Mouse (Mus musculus): ENCODE results near the gene Rps24.

Rps24 gene

DNA sequence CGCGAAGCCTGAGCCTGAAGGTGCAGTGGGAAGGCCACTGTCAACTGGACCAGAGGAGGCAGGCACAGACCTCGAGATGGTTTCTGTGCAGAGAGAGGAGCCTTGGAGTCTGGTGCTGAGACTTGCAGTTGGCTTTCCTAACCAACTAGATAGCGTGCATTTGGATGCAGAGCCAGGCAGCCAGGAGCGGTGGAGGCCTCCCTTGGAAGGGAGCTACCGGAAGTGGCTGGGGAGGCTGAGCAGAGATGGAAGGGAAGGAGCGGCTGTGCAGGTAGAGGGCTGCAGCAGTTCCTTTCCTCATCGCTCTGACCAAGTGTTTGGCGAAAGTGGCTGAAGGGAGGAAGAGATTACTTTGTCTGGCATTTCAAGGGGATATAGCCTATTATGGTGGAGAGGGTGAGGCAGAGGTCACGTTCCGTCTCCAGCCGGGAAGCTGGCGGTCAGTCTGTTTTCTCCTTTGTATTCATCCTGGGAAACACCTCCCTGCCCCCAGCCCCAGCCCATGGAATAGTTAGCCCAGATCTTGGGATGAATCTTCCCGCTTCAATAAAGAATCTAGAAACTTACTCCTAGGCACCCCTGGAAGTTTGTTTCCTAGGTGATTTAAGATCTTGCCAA, 20.6 kb downstream of the Rps24 start:
- no peak for TF ChIP-seq GATA4 (IDR thresholded peaks at IDR 0.05; ENCODE audit: insufficient replicate concordance, low read length)

DNA sequence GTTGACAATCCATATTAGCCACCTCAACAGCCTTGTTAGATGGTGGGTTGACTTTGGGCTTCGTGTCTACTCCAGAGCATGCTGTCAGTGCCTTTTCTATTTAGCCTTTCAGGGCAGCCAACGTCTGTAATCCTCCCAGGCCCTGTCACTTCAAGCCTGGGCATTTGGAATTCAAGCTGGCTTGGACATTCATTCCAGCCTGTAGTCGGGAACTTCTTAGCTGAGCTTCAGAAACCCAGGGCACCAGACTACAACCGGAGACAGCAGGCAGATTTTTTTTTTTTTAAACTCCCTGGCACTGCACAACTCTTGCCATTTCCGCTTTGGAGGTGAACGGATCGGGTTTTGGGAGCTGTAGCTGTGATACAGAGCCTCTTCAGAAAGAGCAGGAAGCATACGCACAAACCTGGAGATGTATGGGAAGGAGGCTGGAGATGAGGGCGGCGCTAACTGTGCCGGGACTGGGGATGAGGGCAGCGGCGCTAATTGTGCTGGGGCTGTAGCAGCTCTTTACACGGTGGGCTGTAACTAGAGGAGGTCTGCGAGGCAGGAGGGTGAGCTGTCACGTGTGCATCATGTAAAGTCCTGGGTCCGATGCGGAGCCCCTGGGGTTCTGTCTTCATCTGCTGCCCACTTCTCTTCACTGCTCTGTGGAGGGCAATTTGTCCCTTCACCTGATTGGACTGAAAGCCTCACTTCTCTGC, 21.3 kb downstream of the Rps24 start:
- no peak for TF ChIP-seq GATA4 (IDR thresholded peaks at IDR 0.05; ENCODE audit: insufficient replicate concordance, low read length)

DNA sequence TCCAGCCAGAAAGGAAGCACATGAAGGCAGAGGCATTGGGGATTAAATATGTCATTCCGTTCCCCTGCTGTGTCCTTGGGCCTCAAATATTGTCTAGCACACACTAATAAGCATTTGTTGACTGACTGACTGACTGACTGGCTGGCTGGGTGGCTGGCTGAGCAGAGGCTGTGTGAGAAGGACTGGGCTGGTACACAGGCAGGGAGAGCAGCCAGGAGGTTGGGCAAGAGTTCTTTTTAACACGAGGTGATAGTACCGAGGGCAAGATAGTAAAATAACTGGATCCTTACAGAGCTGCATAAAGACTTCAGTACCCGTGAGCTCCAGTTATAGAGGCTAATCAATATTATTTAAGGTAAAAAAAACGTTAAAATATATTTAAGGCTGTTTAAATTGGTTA, 22.6 kb downstream of the Rps24 start:
- TF ChIP-seq GATA4 (IDR thresholded peaks at IDR 0.05; ENCODE audit: insufficient replicate concordance, low read length), result no peak

DNA sequence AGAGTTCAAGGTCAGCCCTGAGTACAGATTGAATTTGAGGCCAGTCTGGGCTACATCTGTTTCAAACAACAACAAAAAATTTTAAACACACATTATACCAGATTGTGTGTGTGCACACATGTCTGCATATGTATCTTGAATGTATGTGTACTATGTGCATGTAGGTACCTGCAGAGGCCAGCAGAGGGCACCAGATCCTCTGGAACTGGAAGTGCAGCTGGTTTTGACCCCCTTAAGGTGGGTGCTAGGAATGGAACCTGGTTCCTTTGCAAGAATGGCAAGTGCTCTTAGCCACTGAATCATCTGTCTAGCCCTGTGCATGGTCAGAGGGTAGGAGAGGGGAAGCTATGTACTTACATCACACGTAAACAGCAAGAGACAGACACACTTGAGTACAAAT, 23.3 kb downstream of the Rps24 start:
- TF ChIP-seq GATA4 (IDR thresholded peaks at IDR 0.05; ENCODE audit: insufficient replicate concordance, low read length), result no peak

DNA sequence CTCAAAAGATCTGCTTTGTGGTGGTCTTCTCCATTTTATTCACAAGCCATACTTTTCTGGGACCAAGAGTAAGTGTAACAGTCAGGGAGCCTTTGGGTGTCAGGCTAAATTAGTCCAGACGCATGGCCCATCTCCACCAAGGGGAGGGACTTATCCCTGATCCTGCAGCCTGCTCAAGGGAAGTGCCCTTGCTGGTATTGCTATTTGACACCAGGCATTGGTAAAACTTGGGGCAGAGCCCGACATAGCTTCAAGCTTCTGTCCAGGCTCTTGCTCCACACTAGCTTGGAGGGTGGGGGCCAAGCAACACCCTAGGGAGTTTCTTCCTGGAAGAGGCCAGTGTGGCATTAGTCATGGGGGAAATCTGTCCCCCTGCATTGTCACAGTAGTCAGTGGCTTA, 23.8 kb downstream of the Rps24 start:
- TF ChIP-seq GATA4 (IDR thresholded peaks at IDR 0.05; ENCODE audit: insufficient replicate concordance, low read length), result no peak

DNA sequence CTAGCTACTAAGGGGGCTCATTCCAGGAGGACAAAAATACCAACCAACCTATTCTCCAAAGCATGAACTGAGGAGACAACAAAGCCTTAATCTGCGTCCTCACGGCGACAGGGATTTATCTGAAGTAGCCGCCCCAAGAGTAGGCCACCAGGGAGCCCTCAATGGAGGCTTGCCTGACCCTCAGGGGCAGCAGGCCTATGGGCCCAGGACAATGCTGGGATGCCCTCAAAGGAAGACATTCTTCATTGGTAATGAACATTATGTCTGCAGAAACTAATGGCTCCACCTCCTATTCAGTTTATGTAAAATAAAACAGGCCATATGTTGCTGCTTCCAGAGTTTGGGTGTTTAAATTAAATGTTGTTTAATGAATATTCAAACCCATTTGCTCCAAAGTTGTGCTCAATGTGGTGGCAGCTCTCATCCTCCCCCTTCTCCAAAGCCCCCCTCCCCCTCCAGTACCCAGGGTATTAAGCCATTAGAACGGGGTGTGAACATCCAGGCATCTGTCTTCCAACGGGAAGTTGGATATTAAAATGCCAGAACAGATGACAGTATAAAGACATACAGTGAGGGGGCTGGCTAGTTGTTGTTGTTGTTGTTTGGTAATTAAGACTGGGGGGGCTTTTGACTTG, 25.7 kb downstream of the Rps24 start:
- no peak for TF ChIP-seq GATA4 (IDR thresholded peaks at IDR 0.05; ENCODE audit: insufficient replicate concordance, low read length)

DNA sequence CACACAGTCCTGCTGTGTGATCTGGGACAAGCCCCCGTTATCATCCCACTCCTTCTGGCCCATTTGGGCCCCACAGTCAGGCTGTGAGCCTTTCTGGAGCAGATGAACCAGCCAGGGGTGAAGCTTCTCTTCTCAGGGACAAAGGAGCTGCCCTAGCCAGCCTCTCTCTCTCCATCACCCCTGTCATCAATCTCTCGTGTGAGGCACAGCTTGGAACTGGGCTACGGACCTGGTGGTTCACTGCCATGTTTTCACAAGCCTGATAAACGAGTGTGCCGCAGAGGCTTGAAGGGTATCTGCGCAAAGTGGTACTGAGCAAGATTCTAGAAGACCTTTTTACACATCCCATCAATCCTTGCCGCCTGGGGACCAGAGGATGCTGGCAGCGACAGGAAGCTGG, 34.7 kb downstream of the Rps24 start:
- no peak for TF ChIP-seq GATA4 (IDR thresholded peaks at IDR 0.05; ENCODE audit: insufficient replicate concordance, low read length)

DNA sequence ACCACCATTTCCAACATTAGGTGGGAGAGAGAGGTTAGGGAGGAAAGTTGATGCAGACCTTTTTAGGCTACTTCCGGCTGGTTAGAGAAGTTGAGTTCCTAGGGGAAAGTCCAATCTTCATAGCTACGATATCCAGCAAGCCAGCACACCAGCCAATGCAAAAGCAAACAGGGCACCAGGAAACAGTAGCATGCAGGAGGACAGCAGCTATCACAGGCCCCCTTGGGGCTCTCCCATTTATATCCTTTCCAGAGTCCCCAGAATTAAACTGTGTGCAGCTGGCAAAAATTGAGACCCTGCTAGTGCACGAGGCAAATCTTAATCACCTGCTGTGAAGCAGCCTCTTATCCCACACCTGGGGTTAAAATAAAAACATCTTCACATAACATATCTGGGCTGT, 38.2 kb downstream of the Rps24 start:
- TF ChIP-seq GATA4 (IDR thresholded peaks at IDR 0.05; ENCODE audit: insufficient replicate concordance, low read length), result no peak

DNA sequence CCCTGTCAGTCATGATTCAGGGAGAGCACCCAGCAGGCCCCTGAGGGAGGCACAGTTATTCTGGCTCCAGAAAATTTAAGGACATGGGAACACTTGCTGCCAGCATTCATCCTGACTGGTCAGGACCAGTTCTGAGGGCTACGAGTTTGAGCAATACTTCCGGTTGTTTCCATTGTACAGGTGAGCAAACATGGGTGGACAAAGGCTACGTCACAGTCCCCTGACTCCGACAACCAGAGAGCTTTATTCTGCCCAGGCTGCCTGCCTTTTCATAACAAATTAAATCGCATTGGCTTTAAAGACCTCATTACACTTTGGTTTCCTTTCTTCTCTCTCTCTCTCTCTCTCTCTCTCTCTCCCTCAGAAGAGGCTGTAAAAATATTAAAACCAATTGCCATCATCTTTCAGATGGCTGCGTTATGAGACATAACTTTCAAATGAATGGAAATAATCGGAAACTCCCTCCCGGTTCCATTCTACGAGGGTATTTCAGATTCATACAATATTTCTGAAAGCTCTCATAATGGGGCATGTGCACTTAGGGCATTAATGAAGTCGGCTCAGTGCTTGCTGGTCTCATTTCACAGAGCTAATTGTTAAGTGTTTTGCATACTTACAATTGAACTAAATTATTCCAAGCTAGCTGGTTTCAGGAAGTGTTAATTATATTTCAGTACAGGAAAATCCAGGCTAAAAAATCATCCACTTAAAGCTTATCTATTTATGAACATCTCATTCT, 38.9 kb downstream of the Rps24 start:
- no peak for TF ChIP-seq GATA4 (IDR thresholded peaks at IDR 0.05; ENCODE audit: insufficient replicate concordance, low read length)

DNA sequence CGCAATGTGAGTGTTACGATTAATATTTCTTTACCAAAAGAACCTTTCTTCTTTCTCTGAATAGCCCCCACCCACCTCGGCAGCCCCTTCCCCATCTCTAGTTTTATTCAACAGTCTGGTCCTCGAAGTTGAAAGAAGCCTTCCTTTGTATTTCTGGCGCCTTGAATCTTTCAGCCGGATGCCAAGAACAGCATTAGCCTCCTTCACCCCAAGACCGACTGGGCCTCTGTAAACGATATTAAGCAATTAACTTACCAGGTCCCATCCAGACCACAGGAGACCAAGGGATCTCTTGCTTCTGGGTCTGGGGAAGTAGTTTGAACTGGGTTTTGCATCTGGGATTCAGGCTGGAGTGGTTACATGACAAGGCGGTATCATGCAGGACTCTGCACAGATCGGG, 39.5 kb downstream of the Rps24 start:
- TF ChIP-seq GATA4 (IDR thresholded peaks at IDR 0.05; ENCODE audit: insufficient replicate concordance, low read length), result no peak

DNA sequence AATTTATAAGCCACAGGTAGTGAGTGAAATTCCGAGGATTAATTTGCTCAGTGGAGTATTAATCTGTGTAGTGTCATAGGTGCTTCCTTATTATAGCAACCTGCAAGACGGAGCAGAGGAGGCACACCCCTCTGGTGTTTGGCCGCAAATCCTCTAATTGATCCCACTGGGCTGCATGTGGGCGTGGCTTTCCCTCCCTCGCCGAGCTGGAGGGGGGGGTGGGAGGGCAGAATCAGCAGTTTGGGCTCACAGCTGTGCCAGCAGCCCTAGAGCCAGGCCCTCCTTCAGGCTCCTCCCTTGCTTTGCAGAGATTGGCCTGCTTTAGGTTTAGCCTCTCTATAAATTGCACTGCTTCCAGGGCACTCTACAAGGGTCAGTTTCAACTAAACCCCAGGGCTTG, 43.3 kb downstream of the Rps24 start:
- TF ChIP-seq GATA4 (IDR thresholded peaks at IDR 0.05; ENCODE audit: insufficient replicate concordance, low read length), result no peak

DNA sequence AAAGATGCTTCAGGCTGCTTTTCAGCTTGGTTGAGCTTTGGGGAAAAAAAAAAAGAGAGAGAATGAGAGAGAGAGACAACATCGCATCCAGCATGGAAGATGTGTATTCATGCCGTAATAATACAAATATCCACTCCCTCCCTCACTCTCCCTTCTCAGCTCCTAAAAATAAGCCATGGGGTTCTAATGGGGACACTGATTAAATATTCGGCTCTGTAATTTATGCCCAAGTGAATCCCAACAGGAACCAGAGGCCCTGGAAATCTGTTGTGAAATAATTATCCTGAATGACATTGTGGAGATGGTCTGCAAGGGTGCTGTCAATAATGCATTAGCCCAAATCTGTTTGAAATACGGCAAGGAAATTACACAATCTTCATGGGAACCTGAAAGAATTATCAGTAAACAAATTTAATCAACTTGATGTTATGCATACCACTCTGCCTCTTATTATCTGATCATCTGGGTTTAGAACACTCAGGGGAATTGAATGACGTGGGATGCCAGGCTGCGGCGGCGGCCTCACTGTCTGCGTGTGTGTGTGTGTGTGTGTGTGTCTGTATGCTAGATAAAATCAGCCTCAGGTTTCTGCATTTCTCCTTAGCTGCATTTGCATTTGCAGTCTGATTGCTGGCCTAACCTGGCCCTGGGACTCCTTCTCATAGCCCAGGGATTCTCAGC, 48.1 kb downstream of the Rps24 start:
- no peak for TF ChIP-seq GATA4 (IDR thresholded peaks at IDR 0.05; ENCODE audit: insufficient replicate concordance, low read length)

DNA sequence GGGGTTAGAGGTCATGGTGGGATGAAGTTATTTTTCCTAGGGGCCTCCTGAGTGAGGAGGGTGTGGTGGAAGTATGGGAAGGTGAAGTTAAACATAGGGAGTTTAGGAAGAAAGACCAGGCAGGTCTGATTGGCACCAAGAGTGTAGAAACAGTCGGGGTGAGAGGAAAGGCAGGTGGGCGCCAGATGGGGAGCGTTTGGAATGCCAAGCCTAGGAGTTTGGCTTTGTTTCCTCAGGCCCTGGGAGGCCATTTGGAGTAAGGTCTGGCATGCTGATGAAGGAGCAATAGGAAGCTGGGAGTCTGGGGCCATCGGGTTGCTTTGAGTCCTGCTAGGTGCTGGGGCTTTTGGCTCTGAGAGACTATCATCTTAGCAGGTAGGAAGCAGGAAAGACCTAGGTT, 56.0 kb downstream of the Rps24 start:
- TF ChIP-seq GATA4 (IDR thresholded peaks at IDR 0.05; ENCODE audit: insufficient replicate concordance, low read length), result no peak

DNA sequence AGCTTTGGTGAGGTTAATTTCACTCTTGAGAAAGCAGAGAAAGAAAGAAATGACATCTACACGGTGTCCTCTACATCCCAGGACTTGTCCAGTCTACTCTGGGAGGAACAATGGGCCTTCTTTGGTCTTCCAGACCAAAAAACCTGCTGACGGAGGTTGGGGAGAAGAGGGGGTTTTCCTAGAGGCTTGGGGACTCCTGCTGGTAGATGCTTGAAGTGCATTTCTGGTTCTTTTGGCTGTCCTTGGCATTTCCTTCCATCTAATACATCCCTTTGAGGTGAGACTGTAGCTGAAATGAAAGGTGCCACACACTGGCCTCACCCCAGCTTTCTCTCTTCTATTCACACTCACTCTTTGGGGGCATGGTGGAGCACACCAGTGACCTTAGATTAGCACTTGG, 57.1 kb downstream of the Rps24 start:
- no peak for TF ChIP-seq GATA4 (IDR thresholded peaks at IDR 0.05; ENCODE audit: insufficient replicate concordance, low read length)

Data from liver, adult (tissue).